Mouse (Mus musculus) gastrocnemius, postnatal 36 days (tissue): ENCODE measurements around the gene Gm10309. TPM values are rescaled to one million over a fixed set of nuclear protein-coding genes. Genes with fewer than 3 reads are reported as not detected.

Experiments used
- total RNA-seq, 2 experiments: library from RNA; stranded (reverse); gene quantifications; 2 replicates each; pipeline ENCODE4 v1.2.3; 2021

Gm10309 gene
- total RNA-seq, 2 experiments from 2014 or later: not detected

Other genes with a start within 250 kb of the Gm10309 start
- 100 to 1,000 TPM in 1 of 2 experiments, 10 to 100 TPM in 1; 94.9 to 100 TPM for gene Epas1, start 248.5 kb upstream of the Gm10309 start, total RNA-seq